Mouse (Mus musculus) lung, postnatal 25 days (tissue): Measurements from ENCODE around the gene E130114P18Rik.

ENCODE experiments used
- DNase-seq: peaks from one replicate; pipeline ENCODE4 v3.0.0; 2022; ENCODE audit warnings: low spot score

E130114P18Rik gene

DNA sequence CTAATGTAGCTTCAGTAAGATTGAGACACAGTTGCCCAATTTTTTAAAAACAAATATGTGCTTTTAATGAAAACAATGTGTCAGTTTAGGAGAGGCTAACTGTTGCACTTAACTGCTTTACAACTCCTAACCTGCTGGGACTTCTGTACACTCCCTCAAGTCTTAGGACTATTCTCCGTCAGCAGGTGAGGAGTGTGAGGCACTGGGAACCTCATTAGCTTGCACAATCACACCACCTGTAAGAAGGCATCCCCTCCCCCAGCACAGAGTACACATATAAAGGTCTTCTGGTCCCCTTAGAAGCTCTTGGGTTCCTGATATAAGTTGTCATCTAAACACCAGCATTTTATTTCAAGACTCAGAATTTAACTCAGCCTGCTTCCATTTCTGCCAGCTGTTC, 170.7 kb downstream of the E130114P18Rik start:
- no peak for DNase-seq

DNA sequence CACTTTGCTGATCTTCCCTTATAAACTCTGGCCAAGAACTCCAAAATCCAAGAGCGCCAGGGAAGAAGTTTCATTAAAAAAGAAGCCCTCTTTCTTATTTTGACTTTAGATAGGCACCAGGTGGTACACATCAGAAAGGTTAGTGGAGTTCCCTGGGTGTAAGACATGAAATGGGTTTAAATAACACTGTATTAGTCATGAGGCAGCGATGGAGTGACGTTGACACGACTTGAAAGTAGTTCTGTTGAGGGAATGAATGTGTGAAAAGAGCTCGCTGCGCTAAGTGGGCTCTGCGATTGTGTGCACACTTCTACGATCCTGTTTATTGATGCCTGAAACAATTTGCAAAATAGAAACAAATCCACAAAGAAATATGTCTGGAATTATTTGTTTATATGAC, 171.4 kb downstream of the E130114P18Rik start:
- no peak for DNase-seq

DNA sequence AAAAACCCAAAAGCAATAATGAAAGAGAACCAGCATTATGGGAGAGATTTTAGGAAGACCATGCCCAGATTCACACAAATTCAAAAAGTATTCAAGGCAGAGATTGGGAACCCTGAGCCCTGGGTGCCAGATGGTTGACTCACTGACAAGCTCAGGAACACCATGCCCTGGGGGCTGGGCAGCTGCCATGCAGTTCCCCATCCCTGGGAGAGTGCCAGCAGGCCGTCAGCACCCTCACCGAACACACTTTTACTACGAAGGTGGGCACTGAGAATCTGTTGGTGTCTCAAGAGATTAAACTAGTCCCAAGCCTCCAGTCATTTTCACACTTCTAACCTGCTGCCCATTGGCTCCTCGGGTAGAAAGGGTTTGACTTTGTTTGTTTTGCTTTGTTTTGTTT, 175.3 kb downstream of the E130114P18Rik start:
- no peak for DNase-seq

DNA sequence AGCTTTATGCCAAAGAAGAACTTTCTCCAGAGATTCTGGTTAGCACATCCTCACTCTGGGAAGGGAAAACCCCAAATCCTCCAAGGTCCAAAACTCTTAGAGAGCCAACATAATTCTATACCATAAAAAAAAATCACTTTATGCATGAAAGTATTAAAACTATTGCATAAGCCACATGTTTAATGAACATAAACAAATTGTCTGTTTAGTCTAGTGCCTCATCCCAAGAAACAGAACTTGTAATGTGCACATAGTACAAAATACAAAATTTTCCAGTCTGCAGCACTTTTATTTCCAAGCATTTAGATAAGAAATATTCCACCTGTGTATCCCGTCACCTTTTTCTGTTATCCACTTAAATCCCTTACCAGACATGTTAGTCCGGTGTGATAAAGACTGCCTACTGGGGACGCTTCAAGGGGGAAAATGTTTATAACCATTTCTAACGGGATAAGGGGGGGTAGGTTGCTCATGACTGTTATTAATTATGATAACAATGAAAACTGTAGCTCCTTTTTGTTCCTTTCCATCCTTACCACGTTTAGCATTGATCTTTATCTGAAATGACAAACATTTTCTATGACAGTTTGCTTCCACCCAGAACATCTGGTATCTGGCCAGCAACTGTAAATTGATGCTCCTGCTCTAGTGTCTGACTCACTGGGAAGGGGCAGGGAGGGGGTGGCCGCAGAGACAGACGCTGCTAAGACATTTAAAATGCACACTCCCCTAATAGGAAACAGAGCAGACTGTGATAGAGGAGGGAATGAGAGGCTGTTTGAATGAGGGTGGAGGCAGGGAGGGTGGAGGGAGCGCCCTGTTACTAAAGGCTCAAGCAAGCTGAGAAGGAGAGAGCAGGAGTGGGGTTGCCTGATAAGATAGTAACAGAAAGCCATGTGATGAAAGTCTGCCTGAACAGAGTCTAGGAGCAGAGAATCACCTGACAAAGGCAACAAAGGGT, 176.7 kb downstream of the E130114P18Rik start:
- DNase-seq: no peak

DNA sequence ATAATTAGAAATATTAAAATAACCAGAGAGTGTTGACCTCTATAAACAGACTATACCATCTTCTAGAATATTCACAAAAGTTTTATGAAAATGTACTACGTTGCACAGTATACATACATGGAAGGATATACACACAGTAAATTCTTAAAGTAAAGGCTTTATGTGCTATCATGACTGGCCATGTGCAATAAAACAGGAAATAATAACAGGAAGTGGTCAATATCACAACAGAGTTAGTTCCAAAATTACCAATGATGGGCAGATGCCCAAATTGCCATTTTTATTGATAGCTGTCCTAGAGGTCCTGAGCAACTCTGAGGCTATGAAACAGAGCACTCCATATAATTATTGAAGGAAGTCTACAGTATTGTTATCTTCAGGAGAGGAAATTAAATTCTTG, 180.4 kb downstream of the E130114P18Rik start:
- DNase-seq: no peak

DNA sequence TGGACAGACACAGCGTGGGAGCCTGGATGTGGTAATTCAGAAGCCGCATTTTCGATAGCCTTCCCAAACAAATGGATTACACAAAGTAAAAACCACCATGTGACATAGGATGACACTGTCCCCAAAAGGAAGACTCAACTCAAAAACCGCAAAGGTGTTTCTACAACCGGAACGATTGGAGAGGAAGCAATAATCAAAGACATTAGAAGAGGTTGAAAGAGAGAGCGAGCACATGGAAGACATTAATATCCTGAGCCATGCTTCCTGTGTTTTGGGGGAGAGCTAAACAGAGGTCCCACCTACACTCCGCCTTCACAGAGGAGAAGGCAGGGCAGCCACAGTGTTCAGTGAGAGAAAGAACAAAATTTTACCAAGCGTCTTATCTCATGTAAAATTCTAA, 181.5 kb downstream of the E130114P18Rik start:
- no peak for DNase-seq

DNA sequence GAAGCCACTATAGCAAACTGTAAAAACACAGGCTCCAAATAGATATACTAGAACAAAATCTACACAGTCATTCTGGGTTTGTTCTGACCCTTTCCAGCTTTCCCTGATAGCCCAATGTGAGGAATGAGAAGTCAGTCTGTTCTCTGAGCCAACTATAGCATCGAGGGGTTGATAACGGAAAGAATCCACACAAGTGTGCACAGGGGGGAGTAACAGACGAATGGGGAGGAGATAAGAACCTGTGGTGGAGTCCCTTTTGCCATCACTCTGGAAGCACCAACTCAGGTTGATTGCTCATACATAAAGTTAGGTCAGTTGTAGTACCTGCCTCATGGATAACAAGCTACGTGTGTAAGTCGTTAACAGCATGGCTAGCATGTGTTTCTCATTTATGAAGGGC, 184.0 kb downstream of the E130114P18Rik start:
- no peak for DNase-seq

DNA sequence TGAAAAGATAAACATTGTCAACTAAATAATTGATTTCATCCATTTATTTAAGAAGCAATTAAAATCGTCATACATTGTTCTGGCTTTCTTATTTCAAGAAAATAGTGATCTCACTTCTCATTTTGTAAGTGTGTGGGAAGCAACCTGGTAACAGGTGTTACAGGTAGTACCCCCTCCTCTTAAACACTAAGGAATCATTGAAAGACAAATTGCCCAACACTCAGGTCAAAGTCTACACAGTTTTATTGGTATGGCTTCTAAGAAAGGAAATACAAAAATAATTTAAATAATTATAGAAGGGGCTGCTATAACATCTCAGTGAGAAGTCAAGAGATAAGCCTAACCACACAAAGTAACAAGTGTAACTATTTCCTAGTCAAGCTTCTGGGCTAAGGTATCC, 188.1 kb downstream of the E130114P18Rik start:
- no peak for DNase-seq

DNA sequence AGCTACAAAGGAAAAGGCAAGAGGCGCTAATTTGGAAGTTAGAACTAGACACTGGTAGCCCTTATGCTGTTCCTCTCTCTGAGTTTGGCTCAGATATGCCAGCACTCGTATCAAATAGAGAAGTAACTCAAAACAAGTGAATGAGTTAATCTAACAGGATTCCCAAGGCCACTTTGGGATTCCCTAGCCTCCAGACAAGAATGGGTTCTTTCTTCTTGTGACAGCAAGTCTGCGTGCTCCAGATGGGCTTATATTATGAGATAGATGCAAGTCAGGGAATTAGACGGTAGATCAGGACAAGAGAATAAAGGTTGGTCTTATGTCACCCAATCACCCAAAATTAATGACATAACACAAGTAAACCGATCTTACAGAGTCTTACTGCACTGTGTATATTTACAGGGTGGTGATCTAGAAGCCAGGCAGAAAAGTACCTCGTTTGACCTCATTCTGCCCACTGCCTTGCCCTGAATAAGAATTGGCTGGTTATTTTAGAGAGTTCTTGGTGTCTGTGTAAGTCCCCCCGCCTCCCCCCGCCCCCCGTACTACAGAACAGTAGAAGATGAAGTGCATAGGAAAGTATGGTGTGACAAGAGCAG, 190.4 kb downstream of the E130114P18Rik start:
- DNase-seq: no peak

DNA sequence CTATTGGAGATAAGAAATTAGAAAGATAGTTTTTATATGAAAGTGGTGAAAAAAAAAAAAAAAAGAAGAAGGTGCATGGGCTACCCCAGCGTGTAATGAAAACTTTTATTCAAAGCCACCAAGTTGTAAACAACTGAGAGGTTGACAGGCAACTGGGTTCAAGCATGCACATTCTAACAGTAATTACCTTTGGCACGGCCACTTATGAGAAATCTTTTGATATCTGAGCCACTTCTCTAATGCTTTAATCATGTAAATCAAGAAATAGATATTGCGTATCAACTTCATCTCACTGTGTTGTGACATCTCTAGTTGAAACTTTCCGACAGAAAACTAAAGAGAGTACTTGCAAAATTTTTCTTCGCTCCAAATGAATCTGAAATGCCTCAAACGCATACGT, 192.7 kb downstream of the E130114P18Rik start:
- DNase-seq: no peak

DNA sequence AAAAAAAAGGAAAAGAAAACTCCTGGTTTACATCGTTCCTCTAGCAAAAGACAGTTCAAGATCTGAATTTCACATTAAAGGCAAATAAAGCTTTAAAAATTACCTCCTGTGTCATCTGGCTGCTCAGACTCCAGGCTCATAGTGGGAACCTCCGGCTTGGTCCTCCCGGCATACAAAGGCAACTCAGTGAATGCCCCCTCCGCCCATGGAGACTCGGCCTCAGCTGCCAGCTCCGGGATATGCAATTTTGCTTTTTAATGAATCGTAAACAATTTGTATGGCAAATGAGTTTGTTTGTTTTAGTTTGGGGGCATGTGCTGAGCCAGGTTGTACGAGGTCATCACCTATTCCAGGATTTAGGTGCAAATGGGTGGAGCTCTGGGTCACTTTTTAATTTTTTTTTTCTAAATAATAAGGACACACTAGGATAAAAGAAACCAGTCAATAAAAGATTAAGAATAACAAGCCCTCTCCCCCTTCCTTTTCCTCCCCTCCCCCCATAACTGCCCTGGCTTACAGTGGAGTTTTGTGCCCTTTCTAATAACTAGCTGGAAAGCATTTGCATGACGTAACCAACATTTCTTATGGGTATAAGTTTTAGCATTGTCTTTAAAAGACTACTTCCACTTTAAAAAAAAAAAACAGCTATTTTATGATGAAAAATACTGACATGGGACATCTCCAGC, 193.3 kb downstream of the E130114P18Rik start:
- no peak for DNase-seq

DNA sequence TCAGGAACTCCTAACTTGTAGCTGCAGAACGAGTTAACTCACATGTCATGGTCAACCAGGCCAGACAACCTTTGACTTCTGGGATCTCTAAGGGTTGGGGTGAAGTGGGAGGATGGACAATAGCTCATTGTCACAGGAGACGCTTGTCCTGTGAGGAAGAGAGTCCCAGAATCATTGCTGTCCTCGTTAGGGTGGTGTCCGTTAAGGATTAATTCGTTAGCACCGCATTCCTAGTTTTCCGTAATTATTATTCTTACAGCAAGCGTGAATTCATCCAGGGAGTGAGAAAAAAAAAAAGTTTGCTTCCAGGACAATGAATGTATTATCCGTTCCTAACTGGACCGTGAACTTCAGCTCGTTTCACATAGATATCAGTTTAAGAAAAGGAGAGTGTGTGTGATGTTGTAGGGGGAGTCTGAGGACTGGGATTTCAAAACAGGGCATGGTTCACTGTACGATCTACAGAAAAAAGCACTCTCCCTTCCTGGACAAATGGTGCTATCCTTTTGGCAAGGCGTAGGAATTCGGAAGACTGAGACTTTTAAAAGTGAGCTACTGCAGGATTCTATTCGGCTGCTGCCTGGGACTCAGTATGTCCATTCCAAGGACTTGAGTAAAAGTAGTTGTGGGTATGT, 195.0 kb downstream of the E130114P18Rik start:
- DNase-seq: no peak

DNA sequence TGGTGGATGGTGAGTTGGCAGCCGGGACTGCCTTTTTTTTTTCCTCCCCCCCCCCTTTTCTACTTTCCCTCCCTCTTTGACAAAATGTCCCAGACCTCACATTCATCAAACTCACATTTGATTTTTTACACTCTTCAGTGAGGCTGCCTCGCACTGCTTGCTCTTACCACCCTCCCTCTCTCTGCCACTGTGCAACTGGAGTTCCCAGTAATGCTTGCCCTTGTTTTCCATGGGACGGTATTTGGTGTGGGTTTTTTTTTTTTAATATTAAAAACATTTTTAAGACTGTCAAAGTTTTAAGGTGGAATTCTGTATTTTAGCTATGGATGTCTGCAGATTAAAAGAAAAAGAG, 195.8 kb downstream of the E130114P18Rik start:
- DNase-seq: no peak

DNA sequence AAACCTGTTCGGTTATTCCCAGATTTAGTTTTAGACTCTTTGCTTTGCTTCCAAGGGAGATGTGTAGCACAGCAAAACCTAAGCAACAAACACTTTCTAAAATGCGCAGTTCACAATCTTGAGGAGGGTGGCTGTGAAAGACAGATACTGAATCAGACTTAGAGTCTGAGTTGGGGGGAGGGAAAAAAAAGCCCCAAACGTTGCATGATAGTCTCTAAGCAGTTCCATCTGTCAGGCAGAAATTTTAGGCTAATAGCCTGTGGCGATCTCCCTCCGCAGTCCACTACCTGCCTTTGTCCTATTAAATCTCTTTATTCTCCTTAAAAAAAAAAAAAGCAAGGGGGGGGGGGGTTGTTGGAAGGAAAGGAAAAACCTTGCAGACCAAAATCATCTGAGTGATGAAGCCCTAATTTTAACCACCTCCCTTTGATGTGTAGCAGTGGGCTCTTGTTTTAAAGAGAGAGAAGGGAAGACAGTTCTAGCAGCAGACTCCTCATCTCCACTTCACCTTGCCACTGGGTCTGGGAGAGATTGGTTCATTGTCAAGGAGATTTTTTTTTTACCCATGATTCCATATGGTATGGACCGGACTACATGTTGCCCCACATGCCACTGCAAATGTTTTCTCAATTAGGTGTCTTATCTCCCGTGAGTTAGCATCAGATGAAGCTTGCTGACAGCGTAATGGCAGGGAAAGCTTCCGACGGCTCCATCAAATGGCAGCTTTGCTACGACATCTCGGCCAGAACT, 196.4 kb downstream of the E130114P18Rik start:
- DNase-seq: no peak

DNA sequence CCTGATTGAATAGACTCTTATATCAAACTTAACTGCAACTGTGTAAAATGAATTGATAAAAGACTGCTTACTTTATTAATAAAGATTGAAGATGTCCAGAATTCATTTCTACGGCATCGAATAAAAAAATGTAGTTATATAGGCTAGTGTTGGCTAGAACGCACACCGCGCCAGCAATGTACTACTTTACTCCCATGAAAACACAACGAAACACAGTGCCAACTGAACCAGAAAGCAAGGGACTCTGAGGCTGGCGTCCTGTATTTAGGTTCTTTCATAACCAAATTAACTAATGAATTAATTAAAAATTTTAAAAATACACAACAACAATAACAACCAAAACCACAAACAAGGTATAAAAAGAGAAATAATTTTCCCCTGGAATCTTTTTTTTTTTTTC, 197.0 kb downstream of the E130114P18Rik start:
- DNase-seq: no peak

DNA sequence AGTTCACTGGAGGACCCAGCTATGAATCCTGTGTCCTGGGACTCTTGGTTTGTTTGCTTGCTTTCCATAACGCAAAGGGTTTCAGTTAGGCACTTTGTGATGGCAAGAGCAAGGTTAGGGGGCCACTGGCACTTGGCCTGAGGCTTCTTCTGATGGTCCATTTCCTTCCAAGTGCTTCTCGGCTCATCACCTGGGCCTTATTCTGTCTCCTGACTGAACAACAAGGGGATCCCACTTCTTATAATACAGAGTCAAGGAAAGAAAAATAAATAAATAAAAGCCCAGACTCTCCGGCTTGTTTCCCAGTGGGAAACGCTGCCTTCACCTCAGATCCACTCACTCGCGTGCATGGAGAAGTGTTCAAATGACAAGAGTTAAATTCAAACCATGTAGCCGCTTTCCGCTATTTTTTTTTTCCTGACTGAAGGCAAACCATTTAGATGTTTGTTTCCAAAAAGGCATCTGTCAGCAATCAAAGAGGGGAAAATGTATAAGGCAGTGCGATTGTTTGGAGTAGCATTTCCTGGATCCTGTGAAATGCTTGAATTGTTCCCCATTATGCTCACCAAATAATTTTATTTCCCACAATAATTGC, 199.2 kb downstream of the E130114P18Rik start:
- no peak for DNase-seq

DNA sequence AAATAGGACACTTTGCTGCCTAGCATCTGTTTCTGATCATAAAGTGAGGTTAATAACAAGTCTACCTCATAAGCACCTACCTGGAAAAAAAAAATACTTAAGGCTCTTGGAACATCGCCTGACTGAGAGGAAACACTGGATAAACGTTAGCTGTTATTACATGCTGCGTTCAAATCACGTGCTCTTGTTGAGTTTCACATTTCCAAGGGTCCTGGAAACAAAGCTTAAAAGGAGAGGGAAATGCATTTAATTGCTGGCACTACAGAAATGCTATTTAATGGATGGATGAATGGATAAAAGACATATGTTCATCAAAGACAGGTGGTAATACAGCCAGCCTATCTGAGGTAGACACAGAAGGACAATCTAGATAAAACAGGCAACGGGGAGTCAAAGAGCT, 200.4 kb downstream of the E130114P18Rik start:
- DNase-seq: no peak

DNA sequence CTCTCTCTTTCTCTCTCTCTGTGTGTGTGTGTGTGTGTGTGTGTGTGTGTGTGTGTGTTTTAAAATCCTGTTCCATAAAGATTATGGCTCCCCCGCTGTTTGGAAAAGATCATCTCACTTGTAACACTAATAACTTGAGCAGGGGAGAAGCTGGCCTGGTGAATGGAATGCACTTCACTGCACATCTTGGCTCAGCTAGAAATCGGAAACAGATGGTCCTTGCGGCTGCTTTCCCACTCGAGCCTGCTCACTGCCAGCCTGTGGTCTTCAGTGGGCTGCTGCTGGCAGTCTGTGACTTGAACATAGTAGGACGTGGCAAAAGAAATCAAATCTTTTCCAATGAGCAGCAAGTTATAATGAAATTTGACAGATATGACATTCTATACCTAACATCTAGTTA, 202.4 kb downstream of the E130114P18Rik start:
- DNase-seq: no peak

DNA sequence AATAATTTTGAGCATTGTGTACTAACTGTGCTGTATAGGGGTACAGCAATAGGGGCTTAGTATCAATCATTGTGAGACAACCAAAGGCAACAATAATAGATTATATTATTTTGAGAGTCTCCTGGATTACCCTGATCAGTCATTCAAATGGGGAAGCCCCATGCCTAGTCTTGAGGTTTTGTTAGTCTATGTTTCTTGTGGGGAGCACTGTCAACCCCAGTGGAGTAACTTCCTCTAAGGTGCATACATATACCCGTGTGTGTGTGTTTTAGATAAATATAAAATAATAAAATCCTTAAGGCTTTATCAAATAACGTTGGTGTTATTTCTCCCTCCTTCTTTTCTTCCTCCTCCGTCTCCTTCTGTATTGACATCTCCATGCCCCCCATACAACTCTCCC, 208.6 kb downstream of the E130114P18Rik start:
- no peak for DNase-seq

DNA sequence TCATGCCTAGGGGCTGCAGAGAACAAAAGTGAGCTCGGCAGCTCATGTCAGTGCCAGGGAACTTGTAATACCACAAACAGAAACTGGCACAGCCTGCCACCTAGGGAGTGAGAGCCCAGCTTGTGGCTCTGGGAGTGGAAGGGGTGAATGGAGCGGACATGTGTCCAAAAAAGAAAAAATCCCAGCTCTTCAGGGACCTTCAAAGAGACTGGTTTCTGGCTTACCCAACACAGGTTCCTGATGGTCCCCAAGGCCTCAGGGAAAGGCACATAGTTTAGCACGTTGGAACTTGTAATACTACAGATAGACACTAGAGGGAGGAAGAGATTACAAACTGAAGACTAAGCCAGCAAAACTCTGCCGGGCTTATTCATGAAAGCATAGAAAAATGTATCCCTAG, 213.2 kb downstream of the E130114P18Rik start:
- DNase-seq: peak; percentile 60

DNA sequence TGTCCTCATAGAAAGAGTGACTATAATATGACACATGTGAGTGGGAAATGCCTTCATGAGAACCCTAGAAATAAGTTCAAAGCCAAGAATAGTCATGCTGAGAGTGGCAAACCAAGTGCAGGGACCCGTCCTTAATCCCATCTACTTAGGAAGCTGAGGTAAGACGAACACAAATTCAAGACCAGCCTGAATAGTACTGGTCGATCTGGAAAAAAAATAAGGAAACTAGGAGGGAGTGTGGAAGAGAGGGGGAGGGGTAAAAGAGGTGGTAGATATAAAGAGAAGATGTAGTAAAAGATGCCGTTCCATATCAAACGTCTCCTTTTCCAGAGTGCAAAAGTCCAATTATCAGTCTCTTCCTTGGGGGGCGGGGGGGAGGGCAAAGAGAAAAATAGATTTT, 213.7 kb downstream of the E130114P18Rik start:
- DNase-seq: no peak
